Mouse (Mus musculus) embryonic fibroblast, embryonic 13.5 days (primary cell): ENCODE data around the gene Letm1. TPM values are rescaled to one million over a fixed set of nuclear protein-coding genes. Genes with fewer than 3 reads are reported as not detected.

Experiments used
- H3K27ac ChIP-seq: 2 replicates; pipeline ENCODE4 v1.5.1; 2012; ENCODE audit warnings: low read length, control low read depth, inconsistent platforms; ENCODE audit not compliant: insufficient read depth
- H3K4me1 ChIP-seq: 2 replicates; pipeline ENCODE4 v1.6.1; 2011; ENCODE audit warnings: low read length; ENCODE audit not compliant: control insufficient read depth, insufficient read depth
- H3K4me3 ChIP-seq: 2 replicates; pipeline ENCODE4 v1.5.1; 2011; ENCODE audit warnings: mild to moderate bottlenecking, control low read depth, low read length; ENCODE audit not compliant: insufficient read depth
- CTCF ChIP-seq: IDR thresholded peaks from 2 replicates; pipeline ENCODE4 v1.5.1; 2011; ENCODE audit warnings: mild to moderate bottlenecking, control low read depth, low read length, moderate library complexity, borderline replicate concordance; ENCODE audit not compliant: insufficient read depth
- POLR2A ChIP-seq: IDR thresholded peaks from 2 replicates; pipeline ENCODE4 v1.6.1; 2011; ENCODE audit warnings: low read depth, mild to moderate bottlenecking, control low read depth, low read length, moderate library complexity
- polyA plus RNA-seq: library from polyadenylated mRNA; stranded (reverse); fragments of >200 nt; gene quantifications from 2 replicates; pipeline ENCODE4 v1.2.4, GENCODE M21; 2011; ENCODE audit warnings: low read depth; ENCODE audit not compliant: missing spikeins, insufficient read length

Letm1 gene
- polyA plus RNA-seq, 1 experiment: 27.0 TPM

- Histone ChIP-seq H3K4me1 (no peaks in the 10 kb centered on the region), H3K4me3 (no peak overlapping the region), H3K27ac (no peak overlapping the region)
- no peak for TF ChIP-seq CTCF
- TF ChIP-seq POLR2A: no peak
Observed at GRCm38 (mm10) chr5:33716467-33716866, 66.2 kb downstream of the Letm1 start.

- Histone ChIP-seq H3K4me3 (no peak overlapping the region), H3K27ac (no peak overlapping the region), H3K4me1 (no peaks in the 10 kb centered on the region)
- TF ChIP-seq CTCF: no peak
- no peak for TF ChIP-seq POLR2A
Observed at GRCm38 (mm10) chr5:33715182-33715581, 67.4 kb downstream of the Letm1 start.

- Histone ChIP-seq H3K4me3 (no peak overlapping the region), H3K4me1 (no peaks in the 10 kb centered on the region), H3K27ac (no peak overlapping the region)
- no peak for TF ChIP-seq CTCF
Observed at GRCm38 (mm10) chr5:33712550-33712949, 70.1 kb downstream of the Letm1 start.

- no peaks in the 10 kb centered on the region for H3K4me1 ChIP-seq
Observed at GRCm38 (mm10) chr5:33709037-33709436, 73.6 kb downstream of the Letm1 start.

GRCm38 (mm10) chr5:33707163-33707562 lies 75.5 kb downstream of the Letm1 start:
- TF ChIP-seq POLR2A: no peak
- no peak for TF ChIP-seq CTCF

More at GRCm38 (mm10) chr5:33709037-33709436, 73.6 kb downstream of the Letm1 start:
- Histone ChIP-seq H3K27ac (no peak overlapping the region), H3K4me3 (no peak overlapping the region)
- TF ChIP-seq CTCF (no peak), POLR2A (no peak)

GRCm38 (mm10) chr5:33706350-33706629 lies 76.3 kb downstream of the Letm1 start:
- Histone ChIP-seq H3K4me3 (no peak overlapping the region), H3K27ac (no peak overlapping the region), H3K4me1 (no peaks in the 10 kb centered on the region)
- no peak for TF ChIP-seq CTCF
- no peak for TF ChIP-seq POLR2A

More at GRCm38 (mm10) chr5:33707163-33707562, 75.5 kb downstream of the Letm1 start:
- no peak overlapping the region for H3K4me3 ChIP-seq
- H3K4me1 ChIP-seq: no peaks in the 10 kb centered on the region
- no peak overlapping the region for H3K27ac ChIP-seq

- TF ChIP-seq POLR2A (no peak), CTCF (no peak)
- no peaks in the 10 kb centered on the region for H3K4me1 ChIP-seq
- H3K4me3 ChIP-seq: no peak overlapping the region
- H3K27ac ChIP-seq: no peak overlapping the region
Observed at GRCm38 (mm10) chr5:33705612-33706349, 76.8 kb downstream of the Letm1 start.

GRCm38 (mm10) chr5:33704945-33705611 lies 77.5 kb downstream of the Letm1 start:
- TF ChIP-seq CTCF: no peak
- no peak for TF ChIP-seq POLR2A
- no peaks in the 10 kb centered on the region for H3K4me1 ChIP-seq
- H3K27ac ChIP-seq: no peak overlapping the region
- H3K4me3 ChIP-seq: no peak overlapping the region

GRCm38 (mm10) chr5:33703999-33704398 lies 78.6 kb downstream of the Letm1 start:
- no peak overlapping the region for H3K4me3 ChIP-seq
- no peaks in the 10 kb centered on the region for H3K4me1 ChIP-seq
- TF ChIP-seq POLR2A: no peak
- no peak for TF ChIP-seq CTCF
- H3K27ac ChIP-seq: no peak overlapping the region

- no peak for TF ChIP-seq POLR2A
- no peak for TF ChIP-seq CTCF
- Histone ChIP-seq H3K4me3 (no peak overlapping the region), H3K27ac (no peak overlapping the region), H3K4me1 (no peaks in the 10 kb centered on the region)
Observed at GRCm38 (mm10) chr5:33701832-33702231, 80.8 kb downstream of the Letm1 start.
